Mouse (Mus musculus): ENCODE measurements around the gene Spred2.

- TF ChIP-seq CTCF (IDR thresholded peaks at IDR 0.05; ENCODE audit: low read depth, low read length) (no peak), POLR2A (IDR thresholded peaks at IDR 0.05; ENCODE audit: borderline replicate concordance, low read depth, low read length) (no peak)
Measured at GRCm38 (mm10) chr11:19977687-19978086, 53.5 kb downstream of the Spred2 start.
